Mouse (Mus musculus): ENCODE measurements around the gene Gh. TPM values are rescaled to one million over a fixed set of nuclear protein-coding genes. Genes with fewer than 3 reads are reported as not detected.
A peak's percentile ranks its signal among the peaks of the same experiment; 100 is the strongest.
"Not testable (repeated sequence)": the region's sequence is repeated elsewhere in the genome, so short reads cannot be mapped to it uniquely, and the experiment has no call there.

Gh gene
- polyA plus RNA-seq (2016; fragmentation: Nextera tagmentation; extraction: Ambion mirVana), result not detected in 2 replicates

- H3K4me3 ChIP-seq, result no peak within 1 kb of the TSS
- no peaks in the 10 kb centered on the region for H3K9me3 ChIP-seq
- no peak for DNase-seq (ENCODE audit: low spot score)
- H3K27me3 ChIP-seq (ENCODE audit: insufficient read depth, poor library complexity, severe bottlenecking), result no peaks in the 10 kb centered on the region
- 0 out of 2 replicates have a peak within 1 kb of the TSS, but pooled peaks have one; percentile 3 for H3K27ac ChIP-seq
- WGBS, result 86% methylated on average over 9 of the region's 9 CpGs
- no peaks in the 10 kb centered on the region for H3K36me3 ChIP-seq
- no peaks in the 10 kb centered on the region for H3K4me1 ChIP-seq (replicated peaks)
Measured at GRCm38 (mm10) chr11:106301765-106302164, at the start of gene Gh. Gh (minus strand) TSS chr11:106301865.

DNA sequence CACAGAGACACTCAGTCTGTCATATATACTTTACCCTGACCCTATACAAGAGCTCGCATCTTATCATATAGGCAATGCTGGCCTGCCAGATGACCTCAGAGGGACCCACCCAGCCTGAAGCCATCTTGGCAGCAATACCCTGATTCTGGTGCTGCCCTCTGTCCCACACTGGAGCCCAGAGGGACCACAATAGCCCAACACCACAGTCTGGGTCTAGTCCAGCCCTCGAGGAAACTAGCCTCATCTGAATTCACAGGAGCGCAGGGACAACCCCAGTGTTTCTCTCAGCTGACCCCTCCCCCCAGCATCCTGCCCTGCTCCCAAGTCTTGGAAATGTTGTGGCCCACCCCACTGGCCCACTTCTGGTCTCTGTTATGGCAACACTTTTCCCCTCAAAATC is 49.6 kb upstream of the Gh start:
- peaks cover 23% of the 10 kb centered on the region for H3K4me1 ChIP-seq (replicated peaks)
- WGBS, result 55% methylated on average over 3 of the region's 3 CpGs
- H3K27ac ChIP-seq, result no peak overlapping the region
- no peaks in the 10 kb centered on the region for H3K9me3 ChIP-seq
- H3K27me3 ChIP-seq (ENCODE audit: insufficient read depth, poor library complexity, severe bottlenecking), result no peaks in the 10 kb centered on the region
- no peak overlapping the region for H3K4me3 ChIP-seq
- no peak for DNase-seq (ENCODE audit: low spot score)
- no peaks in the 10 kb centered on the region for H3K36me3 ChIP-seq

DNA sequence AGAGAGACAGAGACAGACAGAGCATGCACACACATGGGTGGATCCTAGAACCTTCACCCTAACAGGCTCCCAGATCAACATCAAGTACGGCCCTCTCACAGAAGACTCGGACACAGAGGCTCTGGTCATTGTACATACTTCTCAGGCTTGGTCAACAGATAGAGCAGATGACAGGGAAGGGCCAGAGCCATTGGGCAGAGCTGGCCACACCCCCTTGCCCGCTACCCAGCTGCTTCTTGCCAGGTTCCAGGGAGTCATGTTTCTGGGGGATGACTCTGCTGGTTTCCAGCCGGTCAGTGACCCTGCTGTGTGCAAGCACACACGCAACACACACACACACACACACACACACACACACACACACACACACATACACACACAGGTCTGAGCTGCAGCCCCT is 49.2 kb upstream of the Gh start:
- no peak overlapping the region for H3K4me3 ChIP-seq
- peaks cover 22% of the 10 kb centered on the region for H3K4me1 ChIP-seq (replicated peaks)
- no peaks in the 10 kb centered on the region for H3K36me3 ChIP-seq
- DNase-seq (ENCODE audit: low spot score), result peak; percentile 17
- H3K9me3 ChIP-seq, result no peaks in the 10 kb centered on the region
- WGBS, result 71% methylated on average over 5 of the region's 5 CpGs
- H3K27me3 ChIP-seq (ENCODE audit: insufficient read depth, poor library complexity, severe bottlenecking), result no peaks in the 10 kb centered on the region
- no peak overlapping the region for H3K27ac ChIP-seq

DNA sequence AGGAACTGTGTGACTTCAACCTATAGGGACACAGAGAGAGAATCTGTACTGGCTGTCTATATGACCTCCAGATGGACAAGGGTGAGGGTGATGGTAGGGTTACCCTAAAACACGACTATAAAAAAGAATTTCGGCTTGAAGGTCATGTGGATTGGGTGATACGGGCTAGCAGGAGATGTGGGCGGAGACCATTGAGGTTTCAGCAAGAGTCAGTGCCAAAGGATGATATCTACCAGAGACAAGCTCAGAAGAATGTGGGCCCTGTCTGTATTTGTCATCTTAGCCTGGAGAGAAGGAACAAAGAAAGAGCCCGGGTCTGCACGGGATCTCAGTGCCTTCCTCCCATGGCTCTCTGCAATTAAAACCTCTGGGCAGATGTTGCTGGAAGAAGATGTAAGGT is 48.1 kb upstream of the Gh start:
- DNase-seq (ENCODE audit: low spot score), result no peak
- no peaks in the 10 kb centered on the region for H3K9me3 ChIP-seq
- WGBS, result 89% methylated on average over 6 of the region's 6 CpGs
- peaks cover 21% of the 10 kb centered on the region for H3K4me1 ChIP-seq (replicated peaks)
- no peaks in the 10 kb centered on the region for H3K27me3 ChIP-seq (ENCODE audit: insufficient read depth, poor library complexity, severe bottlenecking)
- H3K27ac ChIP-seq, result no peak overlapping the region
- no peak overlapping the region for H3K4me3 ChIP-seq
- no peaks in the 10 kb centered on the region for H3K36me3 ChIP-seq

GRCm38 (mm10) chr11:106344910-106345309 is 43.2 kb upstream of the Gh start:
- H3K27me3 ChIP-seq (ENCODE audit: insufficient read depth, poor library complexity, severe bottlenecking), result no peaks in the 10 kb centered on the region
- H3K4me3 ChIP-seq, result no peak overlapping the region
- WGBS, result 70% methylated on average over 6 of the region's 6 CpGs
- H3K36me3 ChIP-seq, result no peaks in the 10 kb centered on the region
- no peak overlapping the region for H3K27ac ChIP-seq
- H3K4me1 ChIP-seq (replicated peaks), result peaks cover 8% of the 10 kb centered on the region; the same call in 1 of the 2 replicates
- no peak for DNase-seq (ENCODE audit: low spot score)
- no peaks in the 10 kb centered on the region for H3K9me3 ChIP-seq

DNA sequence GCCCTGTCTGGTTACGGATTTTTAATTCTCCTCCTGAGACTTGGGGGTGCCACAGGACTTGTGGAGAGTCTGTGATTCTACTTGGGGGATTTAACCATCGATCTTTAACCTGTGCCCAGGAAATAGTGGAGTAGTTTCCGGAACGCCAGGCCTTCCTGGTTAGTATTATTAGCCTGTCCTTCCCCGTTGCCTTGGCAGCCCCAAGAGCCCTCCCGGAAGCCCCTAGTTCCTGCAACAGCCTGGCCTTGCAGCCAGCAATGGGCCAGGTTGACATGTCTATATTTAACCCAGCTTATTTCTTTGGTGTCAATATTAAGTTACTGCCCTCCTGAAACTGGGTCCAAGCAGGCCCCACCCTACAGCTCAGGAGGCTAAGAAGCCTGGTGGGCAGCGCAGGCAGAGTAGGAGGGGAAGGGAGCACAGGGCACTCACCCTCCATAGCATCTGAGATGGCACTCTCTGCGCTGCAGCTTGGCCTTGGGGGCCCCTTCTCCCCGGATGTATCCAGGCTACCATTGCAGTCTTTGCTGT is 39.4 kb upstream of the Gh start:
- 84% methylated on average over 9 of the region's 9 CpGs for WGBS
- H3K36me3 ChIP-seq, result no peaks in the 10 kb centered on the region
- H3K4me1 ChIP-seq (replicated peaks), result peaks cover 15% of the 10 kb centered on the region
- no peaks in the 10 kb centered on the region for H3K9me3 ChIP-seq
- no peak overlapping the region for H3K27ac ChIP-seq
- DNase-seq (ENCODE audit: low spot score), result no peak
- no peaks in the 10 kb centered on the region for H3K27me3 ChIP-seq (ENCODE audit: insufficient read depth, poor library complexity, severe bottlenecking)
- no peak overlapping the region for H3K4me3 ChIP-seq

GRCm38 (mm10) chr11:106339323-106339722 is 37.7 kb upstream of the Gh start:
- not testable (repeated sequence) for H3K4me3 ChIP-seq; H3K27me3 ChIP-seq (ENCODE audit: insufficient read depth, poor library complexity, severe bottlenecking); H3K27ac ChIP-seq; H3K36me3 ChIP-seq; DNase-seq (ENCODE audit: low spot score); H3K9me3 ChIP-seq
- H3K4me1 ChIP-seq (replicated peaks), result peaks cover 13% of the 10 kb centered on the region
- WGBS, result 95% methylated on average over 4 of the region's 4 CpGs

- H3K27ac ChIP-seq, result no peak overlapping the region
- peaks cover 17% of the 10 kb centered on the region for H3K4me1 ChIP-seq (replicated peaks)
- no peaks in the 10 kb centered on the region for H3K36me3 ChIP-seq
- no peak for DNase-seq (ENCODE audit: low spot score)
- H3K9me3 ChIP-seq, result no peaks in the 10 kb centered on the region
- 84% methylated on average over 7 of the region's 7 CpGs for WGBS
- no peak overlapping the region for H3K4me3 ChIP-seq
- H3K27me3 ChIP-seq (ENCODE audit: insufficient read depth, poor library complexity, severe bottlenecking), result no peaks in the 10 kb centered on the region
Measured at GRCm38 (mm10) chr11:106338870-106339269, 37.2 kb upstream of the Gh start.

- H3K4me3 ChIP-seq, result no peak overlapping the region
- WGBS, result 79% methylated on average over 5 of the region's 5 CpGs
- no peak overlapping the region for H3K27ac ChIP-seq
Measured at GRCm38 (mm10) chr11:106338029-106338428, 36.4 kb upstream of the Gh start.

DNA sequence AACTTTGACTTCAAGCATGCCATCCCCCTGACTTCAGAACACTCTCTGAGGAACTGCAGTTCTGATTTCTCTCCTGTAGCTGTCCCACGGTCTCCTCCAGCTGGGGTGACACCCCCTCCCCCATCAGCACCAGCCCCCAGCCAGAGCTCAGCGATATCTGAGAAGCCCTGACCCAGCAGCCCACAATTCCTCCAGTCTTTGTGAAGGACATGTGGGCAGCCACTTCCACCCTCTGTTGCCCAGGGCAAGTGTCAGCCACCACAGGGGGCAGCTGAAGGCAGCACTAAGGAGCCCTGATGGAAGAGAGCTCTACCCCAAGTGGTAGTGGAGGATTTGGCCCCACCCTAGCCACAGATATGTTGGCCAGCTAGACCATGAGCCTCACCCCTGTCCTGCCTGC is 32.4 kb upstream of the Gh start:
- Histone ChIP-seq H3K9me3 (no peaks in the 10 kb centered on the region), H3K36me3 (no peaks in the 10 kb centered on the region), H3K27me3 (ENCODE audit: insufficient read depth, poor library complexity, severe bottlenecking) (no peaks in the 10 kb centered on the region), H3K4me3 (no peak overlapping the region), H3K4me1 (replicated peaks) (peaks cover 20% of the 10 kb centered on the region), H3K27ac (peak overlapping the region; percentile 62; the same call in 1 of the 2 replicates)
- DNase-seq (ENCODE audit: low spot score), result no peak
- WGBS, result 11% methylated on average over 2 of the region's 2 CpGs

More at GRCm38 (mm10) chr11:106338029-106338428, 36.4 kb upstream of the Gh start:
- no peaks in the 10 kb centered on the region for H3K27me3 ChIP-seq (ENCODE audit: insufficient read depth, poor library complexity, severe bottlenecking)
- peaks cover 18% of the 10 kb centered on the region for H3K4me1 ChIP-seq (replicated peaks)
- H3K36me3 ChIP-seq, result no peaks in the 10 kb centered on the region
- H3K9me3 ChIP-seq, result no peaks in the 10 kb centered on the region
- no peak for DNase-seq (ENCODE audit: low spot score)

DNA sequence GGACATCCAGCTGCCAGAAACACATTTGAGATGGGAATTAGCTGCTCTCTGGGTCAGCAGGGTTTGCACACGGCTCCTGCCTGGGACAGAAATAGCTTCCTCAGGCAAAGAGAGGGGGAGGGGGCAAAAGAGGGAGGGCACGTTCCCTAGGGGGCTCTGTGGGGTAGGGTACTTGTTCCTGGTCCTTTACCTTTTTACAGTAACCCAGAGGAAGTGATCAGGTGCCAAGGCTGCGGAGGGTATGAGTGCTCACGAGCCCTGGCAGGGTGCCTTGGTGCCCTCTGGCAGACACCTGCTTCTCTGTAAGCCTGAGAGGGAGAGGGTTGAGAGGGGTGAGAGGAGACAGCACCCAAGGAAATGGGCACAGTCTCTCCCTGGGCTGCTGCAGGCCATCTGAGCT is 30.8 kb upstream of the Gh start:
- WGBS, result 65% methylated on average over 4 of the region's 4 CpGs
- Histone ChIP-seq H3K27me3 (ENCODE audit: insufficient read depth, poor library complexity, severe bottlenecking) (no peaks in the 10 kb centered on the region), H3K9me3 (no peaks in the 10 kb centered on the region), H3K27ac (no peak overlapping the region), H3K4me3 (no peak overlapping the region), H3K36me3 (no peaks in the 10 kb centered on the region), H3K4me1 (replicated peaks) (peaks cover 23% of the 10 kb centered on the region)
- no peak for DNase-seq (ENCODE audit: low spot score)

GRCm38 (mm10) chr11:106329682-106330081 is 28.0 kb upstream of the Gh start:
- no peaks in the 10 kb centered on the region for H3K36me3 ChIP-seq
- H3K27me3 ChIP-seq (ENCODE audit: insufficient read depth, poor library complexity, severe bottlenecking), result no peaks in the 10 kb centered on the region
- no peaks in the 10 kb centered on the region for H3K9me3 ChIP-seq
- peaks cover 35% of the 10 kb centered on the region for H3K4me1 ChIP-seq (replicated peaks)
- no peak for DNase-seq (ENCODE audit: low spot score)
- WGBS, result 75% methylated on average over 7 of the region's 7 CpGs
- H3K27ac ChIP-seq, result no peak overlapping the region
- no peak overlapping the region for H3K4me3 ChIP-seq

DNA sequence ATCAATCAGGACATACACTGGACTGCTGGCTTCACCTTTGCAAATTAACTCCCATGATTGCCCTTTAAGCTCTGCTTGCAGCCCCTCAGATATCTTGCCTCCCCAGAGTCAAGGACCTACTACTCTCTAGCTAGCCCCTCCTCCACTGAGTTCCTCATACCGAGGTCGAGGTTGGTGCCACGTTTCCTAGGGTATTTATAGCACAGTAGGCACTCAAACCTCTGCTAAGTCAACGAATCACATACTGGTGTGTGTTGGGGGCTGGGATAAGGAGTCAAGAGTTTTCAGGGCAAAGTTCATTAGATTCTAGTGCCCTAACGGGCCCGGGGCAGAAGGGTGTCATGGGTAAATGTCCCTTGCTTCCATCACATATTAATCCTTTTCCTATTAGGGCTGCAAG is 27.5 kb upstream of the Gh start:
- WGBS, result 80% methylated on average over 6 of the region's 6 CpGs
- H3K9me3 ChIP-seq, result no peaks in the 10 kb centered on the region
- H3K36me3 ChIP-seq, result no peaks in the 10 kb centered on the region
- peaks cover 37% of the 10 kb centered on the region for H3K4me1 ChIP-seq (replicated peaks)
- H3K4me3 ChIP-seq, result no peak overlapping the region
- no peak overlapping the region for H3K27ac ChIP-seq
- no peaks in the 10 kb centered on the region for H3K27me3 ChIP-seq (ENCODE audit: insufficient read depth, poor library complexity, severe bottlenecking)
- no peak for DNase-seq (ENCODE audit: low spot score)

GRCm38 (mm10) chr11:106328521-106328920 is 26.9 kb upstream of the Gh start:
- DNase-seq (ENCODE audit: low spot score), result no peak
- 74% methylated on average over 5 of the region's 5 CpGs for WGBS
- Histone ChIP-seq H3K4me3 (no peak overlapping the region), H3K9me3 (no peaks in the 10 kb centered on the region), H3K27me3 (ENCODE audit: insufficient read depth, poor library complexity, severe bottlenecking) (no peaks in the 10 kb centered on the region), H3K36me3 (no peaks in the 10 kb centered on the region), H3K27ac (no peak overlapping the region), H3K4me1 (replicated peaks) (peaks cover 33% of the 10 kb centered on the region)

Measured in hindbrain, embryonic 10.5 days (tissue).